Mouse (Mus musculus) brain, embryonic 14.5 days (tissue): ENCODE data around the gene Rgl3.
A peak's percentile ranks its signal among the peaks of the same experiment; 100 is the strongest.

Experiments used
- CTCF ChIP-seq: fragments of 200-500 bp; IDR thresholded peaks from 2 replicates; pipeline ENCODE4 v1.5.1; 2012; ENCODE audit warnings: inconsistent platforms, mild to moderate bottlenecking, moderate library complexity, borderline replicate concordance; ENCODE audit not compliant: insufficient read depth, insufficient read length; ENCODE audit errors: extremely low read depth
- POLR2A ChIP-seq: fragments of 200-500 bp; IDR thresholded peaks from 2 replicates; pipeline ENCODE4 v1.6.1; 2012; ENCODE audit warnings: mild to moderate bottlenecking, inconsistent platforms, borderline replicate concordance; ENCODE audit not compliant: poor library complexity, insufficient read depth, insufficient read length, severe bottlenecking; ENCODE audit errors: extremely low read depth

DNA sequence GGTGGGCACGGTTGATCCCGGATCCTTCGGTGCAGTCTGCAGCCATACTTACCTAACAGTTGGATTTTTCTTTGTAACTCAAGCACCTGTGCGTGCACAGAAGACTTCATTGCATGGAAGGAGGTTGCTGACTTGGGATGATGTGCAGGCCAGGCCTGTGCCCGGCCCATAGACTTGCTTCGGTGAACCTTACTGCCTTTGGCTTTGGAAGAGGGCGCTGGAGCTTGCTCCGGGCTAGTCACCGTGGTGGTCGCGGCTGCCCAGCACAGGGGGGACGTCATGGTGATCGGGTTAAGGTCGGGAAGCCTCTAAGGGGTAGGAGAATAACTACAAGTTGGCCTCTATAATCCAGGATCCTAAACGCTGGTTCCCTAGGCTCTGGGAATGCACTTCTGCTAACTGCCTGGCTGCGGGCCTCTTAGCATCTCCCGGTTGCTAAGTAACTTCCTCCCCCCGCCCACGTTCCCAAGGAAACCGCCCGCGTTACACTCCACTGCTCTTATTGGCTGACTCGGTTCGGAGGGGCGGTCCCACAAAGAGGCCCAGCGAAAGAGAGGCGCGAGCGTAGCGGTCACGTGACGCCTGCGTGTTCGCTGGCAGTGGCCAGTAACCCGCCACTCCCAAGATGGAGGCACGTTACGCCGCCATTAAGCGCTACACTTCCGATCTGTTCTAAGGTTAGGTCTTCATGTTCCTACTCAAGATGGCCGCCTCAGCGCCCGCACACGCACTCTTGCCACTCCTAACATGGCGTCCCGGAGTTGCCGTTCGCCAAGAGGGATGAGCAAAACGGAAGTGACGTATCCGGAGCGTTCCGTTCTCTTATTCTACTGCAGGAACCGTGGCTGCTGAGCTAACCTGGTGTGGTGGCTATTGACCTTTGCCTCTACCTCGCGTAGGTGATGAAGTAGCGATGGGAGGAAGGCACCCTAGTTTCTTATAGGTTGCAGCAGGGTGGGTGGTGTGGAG is 13.2 kb upstream of the Rgl3 start, which contains the start of the genes Ccdc151 and Prkcsh:
- no peak for TF ChIP-seq CTCF
- peak; percentile 48; the same call in 1 of the 2 replicates for TF ChIP-seq POLR2A
